ENCODE assay signal across 8 mouse cellular contexts in genomic region chr8:71468916-71469315, GRCm38 (mm10). TPM values are rescaled to one million over a fixed set of nuclear protein-coding genes. Genes with fewer than 3 reads are reported as not detected.
DNase-seq lines count a peak whose midpoint lies in the region; ATAC-seq and TF ChIP-seq lines count a peak whose summit lies in the region.

Gene Dda1 (plus strand): TSS chr8:71469199.

- H3K4me3 ChIP-seq in heart, embryonic 12.5 days = peak within 1 kb of the TSS; percentile 96
- H3K4me3 ChIP-seq in kidney, postnatal 0 days (replicated peaks; ENCODE audit: low read depth, low read length) = peak within 1 kb of the TSS; percentile 76
- H3K4me3 ChIP-seq in liver, embryonic 11.5 days (ENCODE audit: low read depth, low read length) = peak within 1 kb of the TSS; percentile 73
- H3K4me3 ChIP-seq in stomach, embryonic 14.5 days (ENCODE audit: low read depth, low read length) = peak within 1 kb of the TSS; percentile 80

- no peaks in the 10 kb centered on the region for H3K9me3 ChIP-seq in heart, embryonic 12.5 days (replicated peaks)
- H3K9me3 ChIP-seq in kidney, postnatal 0 days (replicated peaks; ENCODE audit: low read length) = no peaks in the 10 kb centered on the region
- no peaks in the 10 kb centered on the region for H3K9me3 ChIP-seq in liver, embryonic 11.5 days (ENCODE audit: control insufficient read depth, low read length)
- no peaks in the 10 kb centered on the region for H3K9me3 ChIP-seq in stomach, embryonic 14.5 days (ENCODE audit: control insufficient read depth, low read depth, low read length)

- H3K27ac ChIP-seq in heart, embryonic 12.5 days (ENCODE audit: poor library complexity, severe bottlenecking) = 0 out of 2 replicates have a peak within 1 kb of the TSS, but pooled peaks have one; percentile 59
- peak within 1 kb of the TSS; percentile 79 for H3K27ac ChIP-seq in kidney, postnatal 0 days
- peak within 1 kb of the TSS; percentile 14; the same call in 1 of the 2 replicates for H3K27ac ChIP-seq in liver, embryonic 11.5 days (ENCODE audit: low read depth, low read length)
- peak within 1 kb of the TSS; percentile 58; the same call in 1 of the 2 replicates for H3K27ac ChIP-seq in stomach, embryonic 14.5 days (ENCODE audit: low read length)

- H3K36me3 ChIP-seq in heart, embryonic 12.5 days = peaks cover 35% of the 10 kb centered on the region
- peaks cover 13% of the 10 kb centered on the region for H3K36me3 ChIP-seq in kidney, postnatal 0 days (ENCODE audit: insufficient read depth, low read length)
- H3K36me3 ChIP-seq in liver, embryonic 11.5 days (ENCODE audit: control insufficient read depth, insufficient read depth, low read length) = peaks cover 28% of the 10 kb centered on the region
- peaks cover 24% of the 10 kb centered on the region for H3K36me3 ChIP-seq in stomach, embryonic 14.5 days (ENCODE audit: control insufficient read depth, insufficient read depth, low read length)

- peak; percentile 81 for ATAC-seq in erythroid progenitor cell, adult 5-6 weeks (replicated peaks; ENCODE audit: low FRiP score, poor library complexity, severe bottlenecking)
- peak; percentile 89 for ATAC-seq in heart, embryonic 12.5 days (ENCODE audit: insufficient number of reproducible peaks, low FRiP score)
- ATAC-seq in kidney, postnatal 0 days (replicated peaks; ENCODE audit: low FRiP score, low read depth) = peak; percentile 89
- peak; percentile 88 for ATAC-seq in liver, embryonic 11.5 days (replicated peaks; ENCODE audit: low FRiP score)
- peak; percentile 86 for ATAC-seq in stomach, embryonic 14.5 days (ENCODE audit: insufficient number of reproducible peaks, insufficient read depth, low FRiP score, low read depth)

- H3K4me2 ChIP-seq in heart, embryonic 12.5 days = peak within 1 kb of the TSS; percentile 85
- H3K4me2 ChIP-seq in kidney, postnatal 0 days (ENCODE audit: low read length) = peak within 1 kb of the TSS; percentile 93
- peak within 1 kb of the TSS; percentile 93 for H3K4me2 ChIP-seq in liver, embryonic 11.5 days
- peak within 1 kb of the TSS; percentile 94 for H3K4me2 ChIP-seq in stomach, embryonic 14.5 days (replicated peaks; ENCODE audit: low read depth, low read length)

- H3K4me1 ChIP-seq in heart, embryonic 12.5 days (replicated peaks) = peaks cover 25% of the 10 kb centered on the region
- H3K4me1 ChIP-seq in kidney, postnatal 0 days (replicated peaks; ENCODE audit: insufficient read depth, low read length) = 0 out of 2 replicates have a peak, but pooled peaks cover 17% of the 10 kb centered on the region
- peaks cover 21% of the 10 kb centered on the region for H3K4me1 ChIP-seq in liver, embryonic 11.5 days (replicated peaks; ENCODE audit: control insufficient read depth, insufficient read depth, low read length)
- peaks cover 16% of the 10 kb centered on the region for H3K4me1 ChIP-seq in stomach, embryonic 14.5 days (ENCODE audit: control insufficient read depth, insufficient read depth, low read length)

- DNase-seq in CD4-positive helper T cell, adult 2 months (ENCODE audit: low read depth, low spot score) = peak; percentile 99
- DNase-seq in brain, embryonic 18.5 days (ENCODE audit: low read depth, low spot score) = peak; percentile 98
- DNase-seq in kidney, postnatal 0 days (ENCODE audit: low spot score) = peak; percentile 99
- DNase-seq in liver, embryonic 11.5 days (ENCODE audit: low spot score) = peak; percentile 93
- DNase-seq in naive thymus-derived CD4-positive, alpha-beta T cell, adult 2 months (ENCODE audit: low read depth) = peak; percentile 98

- H3K9ac ChIP-seq in heart, embryonic 12.5 days = peak within 1 kb of the TSS; percentile 94
- peak within 1 kb of the TSS; percentile 77 for H3K9ac ChIP-seq in kidney, postnatal 0 days (ENCODE audit: low read depth, low read length)
- peak within 1 kb of the TSS; percentile 74 for H3K9ac ChIP-seq in liver, embryonic 11.5 days (ENCODE audit: low read depth, low read length)
- peak within 1 kb of the TSS; percentile 72 for H3K9ac ChIP-seq in stomach, embryonic 14.5 days (replicated peaks; ENCODE audit: low read depth, low read length)

- TF ChIP-seq CTCF in kidney, postnatal 0 days (IDR thresholded peaks at IDR 0.05; ENCODE audit: low read depth) = no peak; the same call in 1 of the 2 replicates

- H3K27me3 ChIP-seq in heart, embryonic 12.5 days (replicated peaks) = no peaks in the 10 kb centered on the region
- no peaks in the 10 kb centered on the region for H3K27me3 ChIP-seq in kidney, postnatal 0 days (ENCODE audit: insufficient read depth, low read length)
- no peaks in the 10 kb centered on the region for H3K27me3 ChIP-seq in liver, embryonic 11.5 days (replicated peaks; ENCODE audit: control insufficient read depth, insufficient read depth, low read length)
- H3K27me3 ChIP-seq in stomach, embryonic 14.5 days (ENCODE audit: control insufficient read depth, insufficient read depth, low read length) = no peaks in the 10 kb centered on the region

- under 1% methylated on average over 42 of the region's 52 CpGs for WGBS in heart, embryonic 12.5 days
- under 1% methylated on average over 43 of the region's 52 CpGs for WGBS in kidney, postnatal 0 days
- under 1% methylated on average over 44 of the region's 52 CpGs for WGBS in liver, embryonic 11.5 days
- WGBS in stomach, embryonic 14.5 days = under 1% methylated on average over 38 of the region's 52 CpGs

RNA-seq across cellular contexts. Expression of gene Dda1, which starts in this region (rescaled TPM):
- total RNA-seq in erythroid progenitor cell, adult 5-6 weeks (2015; ENCODE audit: low replicate concordance) = 23.9 and 35.7 TPM in 2 replicates
- 17.8 and 18.1 TPM in 2 replicates for total RNA-seq in erythroid progenitor cell, adult 5-6 weeks (2017; ENCODE audit: low replicate concordance)
- polyA plus RNA-seq in heart, embryonic 12.5 days (2016; fragmentation: Nextera tagmentation; extraction: Ambion mirVana) = 85.4 and 89.9 TPM in 2 replicates
- 88.0 and 93.7 TPM in 2 replicates for polyA plus RNA-seq in kidney, postnatal 0 days (2015; fragmentation: Nextera tagmentation; extraction: Ambion mirVana)
- polyA plus RNA-seq in liver, embryonic 11.5 days (2014; fragmentation: Nextera tagmentation; extraction: Ambion mirVana) = 94.1 and 98.2 TPM in 2 replicates
- 94.8 and 98.9 TPM in 2 replicates for polyA plus RNA-seq in stomach, embryonic 14.5 days (2014; fragmentation: Nextera tagmentation; extraction: Ambion mirVana)

Comparison
In these comparisons a context has a peak if more than half of its experiments do, and no peak if none do; other contexts are left out.
1. Peak in every context shown above with its lines: DNase-seq, ATAC-seq, H3K4me3 ChIP-seq and H3K27ac ChIP-seq.
2. H3K27ac ChIP-seq: peak in every context shown above with its lines; median percentile 79 in kidney, postnatal 0 days; 59 in heart, embryonic 12.5 days; 58 in stomach, embryonic 14.5 days; 14 in liver, embryonic 11.5 days.